Mouse (Mus musculus): ENCODE results near the gene Dnajc11. TPM values are rescaled to one million over a fixed set of nuclear protein-coding genes. Genes with fewer than 3 reads are reported as not detected.

Dnajc11 gene
- polyA plus RNA-seq, 1 experiment = 61.5 TPM

- no peaks in the 10 kb centered on the region for H3K79me3 ChIP-seq (ENCODE audit: low read depth)
- H3K27me3 ChIP-seq (ENCODE audit: control insufficient read depth, insufficient read depth, insufficient read length) = no peaks in the 10 kb centered on the region
- no peak for TF ChIP-seq MYOD1 (IDR thresholded peaks at IDR 0.05; ENCODE audit: control insufficient read depth, insufficient read length, low read depth)
- TF ChIP-seq MYOG (IDR thresholded peaks at IDR 0.05; ENCODE audit: control insufficient read depth, extremely low read depth, insufficient read length) = no peak
- TF ChIP-seq CTCF (IDR thresholded peaks at IDR 0.05; ENCODE audit: control insufficient read depth, insufficient read depth, insufficient read length) = no peak
- no peak for TF ChIP-seq USF1 (IDR thresholded peaks at IDR 0.05; ENCODE audit: low read depth)
- no peak for TF ChIP-seq FOSL1 (IDR thresholded peaks at IDR 0.05; ENCODE audit: insufficient read depth, low read length, poor library complexity, severe bottlenecking)
- no peak for TF ChIP-seq CEBPB (IDR thresholded peaks at IDR 0.05; ENCODE audit: low read depth)
- H3K79me2 ChIP-seq (ENCODE audit: control insufficient read depth, insufficient read depth) = peaks cover 17% of the 10 kb centered on the region
- H3K36me3 ChIP-seq (ENCODE audit: control insufficient read depth, insufficient read depth) = peaks cover 35% of the 10 kb centered on the region
- H3K4me3 ChIP-seq (ENCODE audit: insufficient read depth, poor library complexity, severe bottlenecking) = no peak overlapping the region
- peak overlapping the region; percentile 51 for H3ac ChIP-seq (ENCODE audit: control insufficient read depth, insufficient read length, low read depth)
These were observed 49.6 kb downstream of the Dnajc11 start for GRCm38 (mm10) chr4:151983043-151983442.

GRCm38 (mm10) chr4:151983560-151983959 lies 50.1 kb downstream of the Dnajc11 start:
- H3K79me3 ChIP-seq (ENCODE audit: low read depth) = no peaks in the 10 kb centered on the region
- H3ac ChIP-seq (ENCODE audit: control insufficient read depth, insufficient read length, low read depth) = peak overlapping the region; percentile 46
- H3K4me3 ChIP-seq (ENCODE audit: insufficient read depth, poor library complexity, severe bottlenecking) = no peak overlapping the region
- H3K79me2 ChIP-seq (ENCODE audit: control insufficient read depth, insufficient read depth) = peaks cover 22% of the 10 kb centered on the region
- TF ChIP-seq MYOD1 (IDR thresholded peaks at IDR 0.05; ENCODE audit: control insufficient read depth, insufficient read length, low read depth) = peak; percentile 99
- no peak for TF ChIP-seq MAX (IDR thresholded peaks at IDR 0.05)
- H3K27me3 ChIP-seq (ENCODE audit: control insufficient read depth, insufficient read depth, insufficient read length) = no peaks in the 10 kb centered on the region
- peaks cover 32% of the 10 kb centered on the region for H3K36me3 ChIP-seq (ENCODE audit: control insufficient read depth, insufficient read depth)

DNA sequence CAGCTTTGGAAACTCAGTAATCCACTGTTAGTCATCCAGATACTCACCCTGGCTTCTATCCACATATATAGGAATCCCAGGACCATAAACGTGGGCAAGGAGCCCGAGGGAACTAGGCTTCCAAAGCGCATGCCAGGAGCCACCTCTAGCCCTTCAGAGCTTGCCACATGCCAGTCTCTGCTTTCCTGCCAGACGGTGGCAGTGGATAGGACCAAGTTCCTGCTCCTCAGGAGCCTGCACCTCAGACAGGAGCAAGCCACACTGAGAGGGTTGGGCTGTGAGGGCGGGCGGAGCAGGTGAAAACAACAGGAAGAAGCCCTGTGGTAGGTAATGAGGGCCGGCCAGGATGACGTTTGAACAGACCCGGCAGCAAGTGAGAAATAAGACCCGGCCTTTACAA lies 52.4 kb downstream of the Dnajc11 start:
- Histone ChIP-seq H3K79me2 (ENCODE audit: control insufficient read depth, insufficient read depth) (peaks cover 34% of the 10 kb centered on the region), H3K27me3 (ENCODE audit: control insufficient read depth, insufficient read depth, insufficient read length) (no peaks in the 10 kb centered on the region), H3K4me3 (ENCODE audit: insufficient read depth, poor library complexity, severe bottlenecking) (no peak overlapping the region), H3ac (ENCODE audit: control insufficient read depth, insufficient read length, low read depth) (no peak overlapping the region), H3K36me3 (ENCODE audit: control insufficient read depth, insufficient read depth) (peaks cover 19% of the 10 kb centered on the region), H3K79me3 (ENCODE audit: low read depth) (no peaks in the 10 kb centered on the region)
- no peak for TF ChIP-seq MYOG (IDR thresholded peaks at IDR 0.05; ENCODE audit: control insufficient read depth, extremely low read depth, insufficient read length)
- no peak for TF ChIP-seq MYOD1 (IDR thresholded peaks at IDR 0.05; ENCODE audit: control insufficient read depth, insufficient read length, low read depth)
- TF ChIP-seq USF1 (IDR thresholded peaks at IDR 0.05; ENCODE audit: low read depth) = no peak
- no peak for TF ChIP-seq CTCF (IDR thresholded peaks at IDR 0.05; ENCODE audit: control insufficient read depth, insufficient read depth, insufficient read length)
- TF ChIP-seq MAX (IDR thresholded peaks at IDR 0.05) = no peak
- TF ChIP-seq CEBPB (IDR thresholded peaks at IDR 0.05; ENCODE audit: low read depth) = no peak
- no peak for TF ChIP-seq FOSL1 (IDR thresholded peaks at IDR 0.05; ENCODE audit: insufficient read depth, low read length, poor library complexity, severe bottlenecking)

- no peaks in the 10 kb centered on the region for H3K27me3 ChIP-seq (ENCODE audit: control insufficient read depth, insufficient read depth, insufficient read length)
- TF ChIP-seq CEBPB (IDR thresholded peaks at IDR 0.05; ENCODE audit: low read depth) (no peak), FOSL1 (IDR thresholded peaks at IDR 0.05; ENCODE audit: insufficient read depth, low read length, poor library complexity, severe bottlenecking) (no peak), MAX (IDR thresholded peaks at IDR 0.05) (no peak), CTCF (IDR thresholded peaks at IDR 0.05; ENCODE audit: control insufficient read depth, insufficient read depth, insufficient read length) (no peak), MYOG (IDR thresholded peaks at IDR 0.05; ENCODE audit: control insufficient read depth, extremely low read depth, insufficient read length) (no peak), MYOD1 (IDR thresholded peaks at IDR 0.05; ENCODE audit: control insufficient read depth, insufficient read length, low read depth) (no peak), USF1 (IDR thresholded peaks at IDR 0.05; ENCODE audit: low read depth) (no peak)
- no peaks in the 10 kb centered on the region for H3K79me3 ChIP-seq (ENCODE audit: low read depth)
- no peak overlapping the region for H3ac ChIP-seq (ENCODE audit: control insufficient read depth, insufficient read length, low read depth)
- peaks cover 21% of the 10 kb centered on the region for H3K36me3 ChIP-seq (ENCODE audit: control insufficient read depth, insufficient read depth)
- peaks cover 34% of the 10 kb centered on the region for H3K79me2 ChIP-seq (ENCODE audit: control insufficient read depth, insufficient read depth)
- H3K4me3 ChIP-seq (ENCODE audit: insufficient read depth, poor library complexity, severe bottlenecking) = no peak overlapping the region
These were observed 53.2 kb downstream of the Dnajc11 start for GRCm38 (mm10) chr4:151986650-151987049.

DNA sequence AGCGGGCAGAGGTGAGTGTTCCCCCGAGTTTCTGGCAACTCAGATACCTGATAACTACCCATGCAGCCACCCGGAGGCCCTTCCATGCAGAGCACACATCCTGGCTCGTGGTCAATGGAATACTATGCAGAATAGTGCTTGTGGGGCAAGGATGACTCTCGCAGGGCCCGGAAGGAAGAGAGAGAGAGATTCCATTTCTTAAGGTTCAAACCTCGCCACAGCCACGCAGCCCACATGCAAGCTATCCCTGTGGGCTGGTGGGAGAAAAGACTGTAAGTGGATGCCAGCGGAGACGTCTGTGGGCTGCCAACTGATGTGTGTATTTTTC lies 54.5 kb downstream of the Dnajc11 start:
- H3K4me3 ChIP-seq (ENCODE audit: insufficient read depth, poor library complexity, severe bottlenecking) = peak overlapping the region; percentile 60
- no peak for TF ChIP-seq MAX (IDR thresholded peaks at IDR 0.05)
- no peaks in the 10 kb centered on the region for H3K27me3 ChIP-seq (ENCODE audit: control insufficient read depth, insufficient read depth, insufficient read length)
- peak overlapping the region; percentile 89 for H3ac ChIP-seq (ENCODE audit: control insufficient read depth, insufficient read length, low read depth)
- peaks cover 3% of the 10 kb centered on the region for H3K79me3 ChIP-seq (ENCODE audit: low read depth)
- H3K79me2 ChIP-seq (ENCODE audit: control insufficient read depth, insufficient read depth) = peaks cover 46% of the 10 kb centered on the region
- peaks cover 26% of the 10 kb centered on the region for H3K36me3 ChIP-seq (ENCODE audit: control insufficient read depth, insufficient read depth)

DNA sequence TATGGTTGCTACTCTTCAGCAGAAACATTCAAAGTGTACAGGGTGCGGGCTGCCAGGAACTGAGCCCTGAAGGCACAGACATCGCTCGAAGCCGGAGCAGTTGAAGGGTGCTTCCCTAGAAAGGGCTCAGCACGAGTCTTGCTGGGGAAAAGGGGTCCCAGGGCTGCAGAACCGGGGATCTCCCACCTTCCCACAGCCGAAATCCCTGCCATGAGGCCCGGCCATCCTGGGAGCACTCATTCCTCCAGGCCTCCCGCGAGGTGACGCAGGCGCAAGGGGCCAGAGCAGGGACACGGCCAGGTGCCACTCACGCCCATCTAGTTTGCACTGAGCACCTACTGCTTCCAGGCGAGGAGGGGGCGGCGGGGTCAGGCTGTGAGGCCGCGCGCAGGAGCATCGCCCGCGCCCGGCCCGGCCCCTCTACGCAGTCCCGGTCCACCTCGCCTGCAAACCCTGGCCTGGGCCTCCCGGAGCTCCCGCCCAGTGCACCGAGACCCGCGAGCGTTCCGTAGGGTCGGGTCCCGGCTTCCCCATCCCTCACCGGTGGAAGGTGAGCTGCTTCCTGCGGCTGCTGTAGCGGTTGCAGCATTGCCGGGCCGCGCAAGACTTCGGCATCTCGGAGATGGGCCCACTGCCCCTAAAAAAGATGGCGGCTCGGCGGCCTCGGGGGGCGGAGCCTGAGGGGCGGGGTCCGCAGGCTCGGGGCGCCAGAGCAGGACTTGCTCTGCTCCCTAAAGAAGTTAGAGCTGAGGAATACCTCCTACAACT lies 55.0 kb downstream of the Dnajc11 start, which contains the start of gene Thap3:
TSS of gene Thap3 (minus strand) at position 656 of the 768 bp plus-strand sequence.
- H3ac ChIP-seq (ENCODE audit: control insufficient read depth, insufficient read length, low read depth) = peak within 1 kb of the TSS; percentile 89
- peak within 1 kb of the TSS; percentile 60 for H3K4me3 ChIP-seq (ENCODE audit: insufficient read depth, poor library complexity, severe bottlenecking)
- H3K36me3 ChIP-seq (ENCODE audit: control insufficient read depth, insufficient read depth) = peaks cover 31% of the 10 kb centered on the region
- H3K79me3 ChIP-seq (ENCODE audit: low read depth) = peaks cover 3% of the 10 kb centered on the region
- peaks cover 52% of the 10 kb centered on the region for H3K79me2 ChIP-seq (ENCODE audit: control insufficient read depth, insufficient read depth)
- TF ChIP-seq MAX (IDR thresholded peaks at IDR 0.05) (no peak), FOSL1 (IDR thresholded peaks at IDR 0.05; ENCODE audit: insufficient read depth, low read length, poor library complexity, severe bottlenecking) (no peak), MYOG (IDR thresholded peaks at IDR 0.05; ENCODE audit: control insufficient read depth, extremely low read depth, insufficient read length) (no peak), CTCF (IDR thresholded peaks at IDR 0.05; ENCODE audit: control insufficient read depth, insufficient read depth, insufficient read length) (no peak), USF1 (IDR thresholded peaks at IDR 0.05; ENCODE audit: low read depth) (no peak), MYOD1 (IDR thresholded peaks at IDR 0.05; ENCODE audit: control insufficient read depth, insufficient read length, low read depth) (no peak), CEBPB (IDR thresholded peaks at IDR 0.05; ENCODE audit: low read depth) (no peak)
- H3K27me3 ChIP-seq (ENCODE audit: control insufficient read depth, insufficient read depth, insufficient read length) = no peaks in the 10 kb centered on the region

All from C2C12 (cell line).